Mouse (Mus musculus) embryonic fibroblast, embryonic 13.5 days (primary cell): ENCODE measurements around the gene Slc30a7. TPM values are rescaled to one million over a fixed set of nuclear protein-coding genes. Genes with fewer than 3 reads are reported as not detected.
"Not testable (repeated sequence)": the region's sequence is repeated elsewhere in the genome, so short reads cannot be mapped to it uniquely, and the experiment has no call there.

Experiments
- H3K27ac ChIP-seq: 2 replicates; pipeline ENCODE4 v1.5.1; 2012; ENCODE audit warnings: low read length, control low read depth, inconsistent platforms; ENCODE audit not compliant: insufficient read depth
- H3K4me1 ChIP-seq: 2 replicates; pipeline ENCODE4 v1.6.1; 2011; ENCODE audit warnings: low read length; ENCODE audit not compliant: control insufficient read depth, insufficient read depth
- H3K4me3 ChIP-seq: 2 replicates; pipeline ENCODE4 v1.5.1; 2011; ENCODE audit warnings: mild to moderate bottlenecking, control low read depth, low read length; ENCODE audit not compliant: insufficient read depth
- CTCF ChIP-seq: IDR thresholded peaks from 2 replicates; pipeline ENCODE4 v1.5.1; 2011; ENCODE audit warnings: mild to moderate bottlenecking, control low read depth, low read length, moderate library complexity, borderline replicate concordance; ENCODE audit not compliant: insufficient read depth
- POLR2A ChIP-seq: IDR thresholded peaks from 2 replicates; pipeline ENCODE4 v1.6.1; 2011; ENCODE audit warnings: low read depth, mild to moderate bottlenecking, control low read depth, low read length, moderate library complexity
- polyA plus RNA-seq: library from polyadenylated mRNA; stranded (reverse); fragments of >200 nt; gene quantifications from 2 replicates; pipeline ENCODE4 v1.2.4, GENCODE M21; 2011; ENCODE audit warnings: low read depth; ENCODE audit not compliant: missing spikeins, insufficient read length

The Slc30a7 gene
- polyA plus RNA-seq, 1 experiment: 53.1 TPM

DNA sequence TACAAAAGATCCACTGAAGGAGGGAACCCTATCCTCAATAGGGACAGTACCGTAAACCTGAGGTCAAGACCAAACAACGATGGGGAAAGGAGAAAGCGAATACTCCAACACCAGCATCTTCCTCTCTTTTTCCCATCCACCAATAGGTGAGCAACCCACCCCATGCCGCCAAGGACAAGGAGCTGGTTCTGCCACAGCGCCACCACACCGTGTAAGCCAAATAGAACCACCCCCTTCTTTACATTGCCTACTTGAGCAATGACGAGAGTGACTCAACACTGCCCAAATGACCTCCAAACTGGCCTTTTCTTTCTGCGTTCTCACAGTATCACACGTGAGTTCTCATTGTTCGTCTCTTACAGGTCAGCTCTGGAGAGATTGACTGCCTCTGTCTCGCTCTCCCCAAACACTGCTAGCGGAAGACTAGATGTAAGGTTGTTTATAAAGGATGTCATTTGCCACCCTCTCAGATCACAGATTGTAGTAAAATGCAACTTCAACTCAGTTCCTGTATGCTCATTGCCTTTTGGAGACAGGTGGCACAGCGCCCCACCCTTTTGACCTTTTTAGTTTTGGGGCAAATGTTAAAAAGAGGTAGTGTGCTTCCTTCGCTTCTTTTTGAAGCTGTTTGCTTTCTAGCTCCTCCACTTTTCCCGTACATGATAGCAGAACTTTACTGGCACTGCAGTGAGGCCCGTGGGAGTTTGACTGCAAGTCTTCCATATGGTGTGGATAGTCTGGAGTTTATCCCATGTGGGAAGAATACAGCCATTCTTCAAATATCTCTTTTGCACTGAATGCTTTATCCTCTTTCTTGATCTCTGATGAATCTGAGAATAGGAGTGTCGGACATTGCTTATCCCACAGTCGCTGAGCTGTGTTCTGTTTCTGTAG, 73.7 kb downstream of the Slc30a7 start:
- no peak overlapping the region for H3K4me3 ChIP-seq
- TF ChIP-seq POLR2A (no peak), CTCF (no peak)

DNA sequence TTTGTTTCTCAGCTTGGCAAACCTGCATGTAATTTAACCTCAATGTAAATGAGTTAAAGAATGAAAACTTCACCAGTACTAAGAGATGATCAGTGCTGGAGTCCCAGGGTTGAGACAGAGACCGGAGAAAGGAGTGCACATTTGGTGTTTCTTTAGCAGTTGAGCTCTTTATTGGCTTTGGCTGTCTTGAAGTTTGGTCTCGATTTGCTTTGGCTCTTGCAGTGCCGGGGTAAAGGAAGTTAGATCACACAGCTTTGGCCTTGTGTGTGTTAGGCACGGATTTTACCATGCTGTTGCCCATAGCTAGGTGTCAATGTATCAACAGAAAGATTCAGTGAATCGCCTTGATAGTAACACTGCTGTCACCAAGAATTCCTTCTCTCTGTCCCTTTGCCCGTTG, 75.5 kb downstream of the Slc30a7 start:
- H3K4me3 ChIP-seq: no peak overlapping the region
- no peak overlapping the region for H3K27ac ChIP-seq
- no peaks in the 10 kb centered on the region for H3K4me1 ChIP-seq
- TF ChIP-seq CTCF (no peak), POLR2A (no peak)

More for the DNA sequence above, 73.7 kb downstream of the Slc30a7 start:
- H3K27ac ChIP-seq: no peak overlapping the region
- no peaks in the 10 kb centered on the region for H3K4me1 ChIP-seq

DNA sequence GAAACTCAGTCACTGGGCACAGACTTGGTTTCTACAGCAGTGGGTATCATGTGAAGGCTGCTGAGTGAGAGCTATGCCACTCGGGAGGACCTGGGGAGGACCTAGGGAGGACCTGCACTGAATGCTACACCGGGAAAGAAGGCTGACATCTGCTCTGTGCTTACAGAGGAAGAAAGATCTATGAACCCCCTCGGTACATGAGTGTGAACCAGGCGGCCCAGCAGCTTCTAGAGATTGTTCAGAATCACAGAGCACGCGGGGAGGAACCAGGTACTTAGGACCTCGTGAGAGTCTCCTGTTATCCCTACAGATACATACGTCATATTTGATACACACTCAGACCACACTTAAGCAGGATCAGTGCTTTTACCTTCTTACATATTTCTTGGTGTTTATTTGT, 80.7 kb downstream of the Slc30a7 start:
- no peak overlapping the region for H3K4me3 ChIP-seq
- H3K27ac ChIP-seq: no peak overlapping the region
- TF ChIP-seq POLR2A (no peak), CTCF (no peak)
- no peaks in the 10 kb centered on the region for H3K4me1 ChIP-seq

DNA sequence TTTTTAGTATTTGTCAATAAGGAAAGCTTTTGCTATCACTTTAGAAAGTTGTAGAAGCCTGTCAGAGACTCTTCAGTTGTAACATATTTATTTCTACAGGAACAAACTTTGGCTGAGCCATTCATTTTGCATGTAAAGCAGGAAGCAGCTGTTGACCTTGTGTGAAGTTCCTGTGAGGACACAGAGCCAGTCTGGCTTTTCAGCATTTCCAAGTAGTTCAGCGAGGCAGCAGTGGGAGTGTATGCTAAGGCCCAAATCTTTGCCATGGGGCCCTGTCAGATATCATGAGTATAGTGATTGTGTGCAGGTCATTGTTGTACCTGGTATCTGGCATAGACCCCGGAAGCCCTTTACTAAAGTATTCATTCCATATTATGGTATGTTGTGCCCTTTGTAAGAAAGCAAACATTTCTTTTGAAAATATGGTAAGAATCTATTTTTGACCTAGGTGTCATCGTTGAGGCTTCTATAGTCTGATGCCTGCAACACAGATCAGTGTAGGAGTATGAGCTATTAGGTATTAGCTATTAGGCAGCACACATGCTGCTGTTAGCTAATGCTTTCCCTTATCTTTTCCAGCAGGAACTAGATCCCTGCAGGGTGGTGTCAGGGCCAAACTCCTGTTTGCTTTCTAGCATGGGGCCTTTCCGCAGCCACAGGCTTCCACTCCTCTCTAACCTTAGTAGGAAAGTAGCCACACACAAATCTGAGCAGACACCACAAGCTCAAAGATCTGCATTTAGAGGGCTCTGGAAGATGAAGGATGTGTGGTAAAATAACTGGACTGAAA, 82.6 kb downstream of the Slc30a7 start:
- no peak overlapping the region for H3K27ac ChIP-seq
- no peaks in the 10 kb centered on the region for H3K4me1 ChIP-seq
- no peak overlapping the region for H3K4me3 ChIP-seq
- no peak for TF ChIP-seq CTCF
- TF ChIP-seq POLR2A: no peak

DNA sequence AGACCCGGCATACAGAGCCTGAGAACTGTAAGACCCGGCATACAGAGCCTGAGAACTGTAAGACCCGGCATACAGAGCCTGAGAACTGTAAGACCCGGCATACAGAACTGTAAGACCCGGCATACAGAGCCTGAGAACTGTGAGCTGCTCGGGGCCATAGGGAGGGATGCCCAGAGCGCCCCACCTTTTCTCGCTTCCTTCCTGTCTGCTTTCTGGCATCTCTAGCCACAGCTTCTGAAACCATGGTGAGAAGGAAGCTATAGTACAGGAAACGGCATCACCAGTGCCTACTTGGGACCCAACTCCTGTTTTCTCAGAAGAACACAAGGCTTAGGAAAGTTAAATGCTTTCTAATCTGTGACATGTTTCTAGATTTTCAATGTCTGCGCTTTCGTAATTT, 99.8 kb downstream of the Slc30a7 start:
- not testable (repeated sequence) for H3K4me3 ChIP-seq, H3K27ac ChIP-seq, H3K4me1 ChIP-seq

DNA sequence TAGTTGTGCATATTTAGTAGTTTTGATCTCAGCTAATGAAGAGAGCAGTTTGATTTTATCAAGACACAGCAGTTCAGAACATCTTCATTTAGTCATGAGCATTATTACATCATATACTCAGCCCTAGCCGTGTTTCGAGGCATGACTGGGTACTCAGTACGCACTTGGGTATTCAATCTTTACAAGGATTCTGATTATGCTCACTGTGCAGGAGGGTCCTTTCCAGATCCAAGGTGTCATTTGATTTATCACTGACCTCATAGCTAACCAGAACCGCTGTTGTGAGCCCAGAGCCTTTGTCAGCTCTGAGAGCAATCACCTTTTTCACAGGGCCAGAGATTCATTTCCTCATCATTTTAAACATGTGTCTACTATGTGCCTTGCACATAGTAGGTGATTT, 101.6 kb downstream of the Slc30a7 start:
- no peak for TF ChIP-seq CTCF
- no peak for TF ChIP-seq POLR2A
- Histone ChIP-seq H3K4me1 (no peaks in the 10 kb centered on the region), H3K4me3 (no peak overlapping the region), H3K27ac (no peak overlapping the region)

DNA sequence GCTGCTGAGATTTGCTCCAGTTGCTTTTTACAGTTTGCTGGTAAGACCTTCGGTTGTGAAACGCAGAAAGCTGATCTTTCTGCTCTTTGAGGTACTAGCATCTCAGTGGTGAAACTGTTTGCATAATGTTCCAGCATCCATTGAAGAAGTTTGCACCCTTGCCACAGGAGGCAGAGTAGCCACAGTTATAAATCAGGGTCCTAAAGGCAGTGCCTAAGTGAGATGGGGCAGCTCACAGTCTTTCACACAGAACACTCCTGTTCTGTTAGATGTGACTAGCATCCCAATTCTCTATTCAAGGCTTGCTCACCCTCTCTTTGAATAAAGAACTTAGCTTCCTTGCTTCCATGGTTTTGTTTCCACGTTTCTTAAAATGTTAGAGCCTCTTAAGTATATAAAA, 102.1 kb downstream of the Slc30a7 start:
- H3K27ac ChIP-seq: no peak overlapping the region
- H3K4me1 ChIP-seq: no peaks in the 10 kb centered on the region
- no peak overlapping the region for H3K4me3 ChIP-seq
- no peak for TF ChIP-seq CTCF
- no peak for TF ChIP-seq POLR2A

DNA sequence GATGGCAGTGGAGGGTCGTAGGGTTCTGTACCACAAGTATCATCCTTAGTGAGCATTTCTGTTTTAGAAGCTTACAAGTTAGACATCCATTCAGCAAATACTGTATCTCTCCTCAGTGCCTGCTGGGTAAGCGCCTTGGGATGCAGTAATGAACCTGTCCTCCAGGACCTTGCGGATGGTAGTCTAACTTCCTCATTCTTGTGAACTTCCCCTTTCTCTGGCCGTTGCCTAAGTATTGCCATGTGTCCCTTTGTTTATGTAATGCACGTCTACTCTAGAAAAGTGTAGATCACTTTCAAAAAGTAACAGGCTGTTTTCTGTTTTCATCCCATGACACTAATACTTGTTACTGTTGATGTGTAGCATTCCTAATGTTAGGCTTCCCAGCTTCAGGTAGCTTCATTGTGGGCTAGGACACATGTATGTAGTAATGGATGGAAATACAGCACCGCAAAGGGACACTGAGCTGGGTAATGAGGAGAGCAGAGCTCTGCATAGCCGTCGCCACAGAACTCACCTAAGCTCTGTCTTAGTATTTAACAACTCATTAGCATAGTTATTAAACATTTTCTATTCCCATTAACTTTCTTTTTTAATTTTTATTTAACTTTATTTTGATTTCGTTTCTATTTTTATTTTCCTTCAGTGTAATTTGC, 104.8 kb downstream of the Slc30a7 start:
- TF ChIP-seq POLR2A (no peak), CTCF (no peak)
- no peak overlapping the region for H3K4me3 ChIP-seq
- no peak overlapping the region for H3K27ac ChIP-seq
- H3K4me1 ChIP-seq: no peaks in the 10 kb centered on the region

DNA sequence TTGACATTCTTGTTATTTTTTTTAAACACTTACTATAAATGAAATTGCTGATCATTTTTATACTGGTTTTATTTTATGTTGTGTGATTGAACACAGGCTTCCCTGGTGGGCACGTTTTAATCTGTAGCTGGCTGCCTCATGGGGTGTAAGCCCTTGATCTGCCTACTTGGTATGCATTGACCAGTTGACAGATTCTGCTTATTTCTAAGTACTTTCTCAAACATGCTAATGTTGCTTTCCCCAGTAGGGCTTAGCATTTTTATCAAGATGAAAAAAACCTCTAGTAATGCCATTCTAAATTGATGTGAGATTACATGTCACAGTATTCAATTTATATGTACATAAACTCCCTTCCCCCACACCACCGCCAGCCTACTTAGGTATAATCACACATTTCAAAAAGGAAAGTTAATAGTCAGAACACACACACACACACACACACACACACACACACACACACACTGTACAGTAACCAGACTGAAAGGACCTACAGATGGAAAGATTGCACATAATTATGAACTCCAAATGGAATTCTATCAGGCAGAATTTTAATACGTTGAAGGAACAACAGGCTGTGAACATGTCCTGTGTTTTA, 108.8 kb downstream of the Slc30a7 start:
- Histone ChIP-seq H3K27ac (no peak overlapping the region), H3K4me3 (no peak overlapping the region), H3K4me1 (no peaks in the 10 kb centered on the region)
- TF ChIP-seq CTCF (no peak), POLR2A (no peak)

DNA sequence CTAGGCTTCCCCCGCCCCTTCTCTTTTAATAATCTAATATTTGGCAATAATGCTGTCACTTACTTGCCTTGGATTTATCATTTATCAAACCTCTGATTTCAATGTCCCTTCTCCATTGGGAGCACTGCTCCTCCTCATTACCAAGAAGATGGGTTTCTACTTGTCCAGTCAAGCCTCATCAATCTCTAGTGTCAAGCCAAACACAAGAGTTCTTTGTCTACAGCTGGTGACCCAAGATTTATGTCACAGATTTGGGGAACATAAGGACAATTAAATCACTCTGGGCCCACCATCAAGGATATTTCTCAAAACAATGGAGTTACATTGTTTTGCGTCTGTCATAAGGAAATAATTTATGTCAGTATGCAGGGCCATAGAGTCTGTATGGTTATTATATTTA, 114.0 kb downstream of the Slc30a7 start:
- Histone ChIP-seq H3K4me1 (no peaks in the 10 kb centered on the region), H3K27ac (no peak overlapping the region), H3K4me3 (no peak overlapping the region)
- TF ChIP-seq CTCF (no peak), POLR2A (no peak)

DNA sequence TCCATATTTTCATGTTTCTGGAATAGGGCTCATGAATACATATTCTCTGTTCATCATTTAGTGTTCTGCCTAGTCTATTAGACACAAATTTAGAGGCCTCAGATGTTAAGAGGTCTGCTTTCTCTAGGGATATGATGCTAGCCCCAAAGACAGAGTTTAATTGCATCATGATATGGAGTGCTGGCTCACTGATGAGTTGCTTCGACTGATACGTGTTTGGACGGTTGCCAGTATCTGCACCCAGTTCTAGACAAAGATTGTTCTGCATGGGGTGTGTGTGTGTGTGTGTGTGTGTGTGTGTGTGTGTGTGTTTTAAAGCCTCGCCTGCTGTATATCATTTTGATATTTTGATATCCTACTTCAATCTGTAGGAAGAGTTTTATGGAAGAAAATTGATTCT, 114.9 kb downstream of the Slc30a7 start:
- H3K4me3 ChIP-seq: no peak overlapping the region
- H3K4me1 ChIP-seq: no peaks in the 10 kb centered on the region
- TF ChIP-seq CTCF: no peak
- TF ChIP-seq POLR2A: no peak
- H3K27ac ChIP-seq: no peak overlapping the region

Other genes starting within 250 kb of the Slc30a7 start
- 16.1 and 17.9 TPM in 2 replicates for gene Dph5, start 119.6 kb downstream of the Slc30a7 start, polyA plus RNA-seq
- 24.7 and 33.9 TPM in 2 replicates for gene Extl2, start 56 bp upstream of the Slc30a7 start, polyA plus RNA-seq
- 114 and 127 TPM in 2 replicates for gene Vcam1, start 122.3 kb upstream of the Slc30a7 start, polyA plus RNA-seq
- gene Gpr88, start 246.1 kb upstream of the Slc30a7 start, polyA plus RNA-seq: 2.2 and 5.6 TPM in 2 replicates